Mouse (Mus musculus) mesoderm, embryonic 11.5 days (tissue): ENCODE measurements around the gene Senp7.
"Not testable (repeated sequence)": the region's sequence is repeated elsewhere in the genome, so short reads cannot be mapped to it uniquely, and the experiment has no call there.

Source experiments
- DNase-seq: peaks from one replicate; pipeline ENCODE4 v3.0.0-alpha.2; 2012; ENCODE audit warnings: low read depth, low spot score

Gene Senp7

DNA sequence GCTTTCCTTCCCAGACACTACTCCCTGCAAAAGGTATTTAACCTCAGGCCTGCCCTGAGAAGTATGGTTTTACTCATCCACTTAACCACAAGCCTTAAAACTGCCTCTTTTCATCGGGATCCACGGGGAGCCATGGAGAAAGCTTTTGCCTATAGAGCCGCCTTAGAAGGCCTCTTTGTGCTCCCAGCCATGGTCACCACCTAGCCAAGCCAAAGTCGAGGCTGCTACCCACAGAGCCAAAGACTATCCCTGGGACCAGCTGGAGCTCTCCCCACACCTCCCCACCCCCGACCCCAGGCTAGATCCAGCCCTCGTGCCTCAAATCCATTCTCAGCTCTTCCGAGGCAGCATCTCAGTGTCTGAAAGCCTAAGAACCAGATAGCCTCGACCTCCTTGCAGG, 18.0 kb downstream of the Senp7 start:
- DNase-seq = no peak

DNA sequence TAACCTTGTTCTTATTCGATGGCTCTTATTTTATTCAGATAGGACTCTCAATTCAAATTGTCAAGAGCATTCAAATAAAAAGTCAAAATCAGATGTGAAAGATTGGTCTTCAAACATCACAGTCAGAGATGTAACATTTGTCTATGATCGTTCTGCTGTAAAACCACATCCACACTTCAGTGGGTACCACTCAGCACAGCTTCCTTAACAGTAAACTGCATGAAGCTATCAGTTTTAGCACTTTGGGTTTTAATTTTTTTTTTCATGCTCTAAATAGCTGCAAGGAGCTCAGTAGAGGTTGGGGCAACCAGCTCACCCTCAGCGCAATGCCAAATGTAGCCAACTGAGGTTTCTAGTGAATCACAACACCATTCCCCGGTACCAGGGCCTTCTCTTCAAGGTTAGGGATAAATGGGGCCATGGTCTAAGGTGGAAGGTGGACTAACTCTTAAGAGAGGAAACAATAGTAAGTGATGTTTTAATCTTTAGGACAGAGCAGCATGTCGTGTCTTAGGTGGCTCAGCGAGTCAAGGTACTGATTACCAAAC, 20.5 kb downstream of the Senp7 start:
- no peak for DNase-seq

DNA sequence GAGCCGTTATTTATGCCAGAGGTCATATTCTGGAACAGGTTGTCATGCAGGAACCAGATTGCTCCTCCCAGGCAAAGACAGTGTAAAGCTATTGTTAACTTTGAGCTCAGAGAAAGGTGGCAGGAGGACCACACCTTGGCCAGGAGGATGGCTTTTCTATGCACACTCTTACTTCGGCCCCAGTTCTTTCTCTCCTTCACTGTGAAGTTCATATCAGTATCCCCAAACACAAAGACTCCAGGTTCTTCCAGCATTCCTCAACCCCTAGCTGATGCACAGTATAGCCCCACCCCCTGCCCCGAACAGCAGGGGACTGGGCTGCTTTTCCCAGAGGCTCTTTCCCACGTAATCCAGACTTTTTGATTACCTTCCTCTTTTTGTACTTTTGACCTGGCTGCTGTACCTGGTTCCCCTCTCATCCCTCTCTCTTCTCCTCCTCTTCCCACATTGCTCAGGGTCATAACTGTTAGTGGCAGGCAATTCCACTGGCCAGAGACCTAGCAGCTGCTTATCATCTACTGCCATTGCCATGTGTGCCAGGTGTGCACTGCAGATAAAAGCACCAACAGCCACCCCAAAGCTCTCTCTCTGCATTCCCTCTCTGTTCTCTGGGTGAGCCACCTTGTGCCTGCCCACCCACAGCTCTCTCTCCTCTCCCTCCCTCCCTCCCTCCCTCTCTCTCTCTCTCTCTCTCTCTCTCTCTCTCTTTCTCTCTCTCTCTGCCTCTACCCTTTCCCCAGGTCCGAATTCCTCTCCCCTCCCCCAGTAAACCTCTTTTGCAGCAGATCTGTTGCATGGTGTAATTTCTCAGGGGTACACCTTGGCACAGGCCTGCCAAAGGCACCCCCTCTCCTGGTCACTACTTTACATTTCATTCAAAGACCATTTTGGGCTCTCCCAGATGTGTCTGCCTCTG, 23.4 kb downstream of the Senp7 start:
- no peak for DNase-seq

DNA sequence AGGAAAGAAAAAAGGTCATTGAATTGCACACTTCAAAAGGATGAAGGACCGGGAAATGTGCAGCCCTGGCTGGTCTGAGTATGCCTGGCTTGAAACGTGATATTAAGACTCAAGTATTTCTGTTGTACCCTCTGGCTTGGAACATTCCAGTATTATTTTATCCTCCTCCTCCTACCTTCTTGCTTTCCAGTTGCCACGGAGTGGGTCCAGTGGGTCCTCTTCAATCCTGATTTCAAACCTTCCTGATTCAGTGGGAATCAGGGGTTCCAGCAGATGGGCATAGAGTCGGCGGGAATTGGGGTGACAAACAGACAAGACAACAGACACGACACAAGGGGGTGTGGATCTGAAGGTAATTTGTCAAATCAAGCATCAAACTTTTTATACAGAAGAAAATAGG, 24.4 kb downstream of the Senp7 start:
- DNase-seq = no peak

DNA sequence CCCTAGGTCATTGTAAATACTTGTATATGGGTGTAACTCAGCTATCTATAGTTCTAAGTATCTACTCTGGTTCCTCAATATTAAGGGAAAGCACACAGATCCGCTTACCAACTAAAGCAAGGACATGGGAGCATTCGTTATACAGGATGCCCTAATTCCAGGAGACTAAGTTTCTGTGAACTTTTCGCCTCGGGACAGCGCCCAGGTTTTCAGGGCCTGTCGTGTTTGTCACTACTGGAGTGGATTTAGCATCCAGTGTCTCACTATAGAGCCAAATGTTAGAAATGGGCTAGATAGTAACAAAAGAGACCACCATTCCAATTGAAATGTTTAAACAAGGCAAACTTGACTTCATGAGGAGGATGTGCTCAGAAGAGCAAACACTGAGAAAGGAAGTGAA, 25.0 kb downstream of the Senp7 start:
- not testable (repeated sequence) for DNase-seq

DNA sequence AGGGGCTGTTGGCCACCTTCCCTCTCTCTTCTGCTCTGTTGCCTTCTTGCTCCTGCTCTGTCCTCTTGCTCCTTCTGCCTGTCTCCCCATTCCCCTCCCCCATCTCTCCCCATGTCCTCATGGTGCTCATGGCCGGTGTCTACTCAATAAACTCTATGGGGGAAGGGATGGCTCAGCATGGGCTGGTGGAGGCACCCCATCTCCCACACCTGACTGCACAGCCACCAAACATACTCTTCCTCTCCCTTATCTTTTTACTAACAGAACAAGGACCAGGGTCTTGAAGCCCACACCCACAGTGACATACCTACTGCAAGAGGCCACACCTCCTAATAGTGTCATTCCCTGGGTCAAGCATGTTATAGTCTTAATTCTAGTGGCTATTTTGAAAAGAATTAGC, 26.0 kb downstream of the Senp7 start:
- DNase-seq = no peak

DNA sequence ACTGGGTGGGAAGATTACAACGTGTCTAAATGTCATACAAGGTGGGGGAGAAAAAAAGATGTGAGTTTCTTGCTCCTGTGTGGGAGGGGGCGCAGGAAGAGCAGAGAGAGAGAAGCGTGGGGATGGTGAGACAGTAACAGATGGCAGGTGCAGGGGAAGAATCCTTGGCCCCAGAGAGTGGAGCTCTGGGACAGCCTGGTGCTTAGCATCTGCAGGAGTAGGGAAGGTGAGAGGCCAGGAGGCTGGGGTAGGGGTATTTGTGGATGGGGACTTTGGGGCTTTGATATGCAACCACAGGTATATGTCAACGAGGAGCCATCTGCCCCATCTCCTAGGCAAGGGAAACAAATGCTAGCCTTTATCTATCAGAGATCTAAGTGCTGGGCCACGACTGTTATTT, 26.4 kb downstream of the Senp7 start:
- no peak for DNase-seq

DNA sequence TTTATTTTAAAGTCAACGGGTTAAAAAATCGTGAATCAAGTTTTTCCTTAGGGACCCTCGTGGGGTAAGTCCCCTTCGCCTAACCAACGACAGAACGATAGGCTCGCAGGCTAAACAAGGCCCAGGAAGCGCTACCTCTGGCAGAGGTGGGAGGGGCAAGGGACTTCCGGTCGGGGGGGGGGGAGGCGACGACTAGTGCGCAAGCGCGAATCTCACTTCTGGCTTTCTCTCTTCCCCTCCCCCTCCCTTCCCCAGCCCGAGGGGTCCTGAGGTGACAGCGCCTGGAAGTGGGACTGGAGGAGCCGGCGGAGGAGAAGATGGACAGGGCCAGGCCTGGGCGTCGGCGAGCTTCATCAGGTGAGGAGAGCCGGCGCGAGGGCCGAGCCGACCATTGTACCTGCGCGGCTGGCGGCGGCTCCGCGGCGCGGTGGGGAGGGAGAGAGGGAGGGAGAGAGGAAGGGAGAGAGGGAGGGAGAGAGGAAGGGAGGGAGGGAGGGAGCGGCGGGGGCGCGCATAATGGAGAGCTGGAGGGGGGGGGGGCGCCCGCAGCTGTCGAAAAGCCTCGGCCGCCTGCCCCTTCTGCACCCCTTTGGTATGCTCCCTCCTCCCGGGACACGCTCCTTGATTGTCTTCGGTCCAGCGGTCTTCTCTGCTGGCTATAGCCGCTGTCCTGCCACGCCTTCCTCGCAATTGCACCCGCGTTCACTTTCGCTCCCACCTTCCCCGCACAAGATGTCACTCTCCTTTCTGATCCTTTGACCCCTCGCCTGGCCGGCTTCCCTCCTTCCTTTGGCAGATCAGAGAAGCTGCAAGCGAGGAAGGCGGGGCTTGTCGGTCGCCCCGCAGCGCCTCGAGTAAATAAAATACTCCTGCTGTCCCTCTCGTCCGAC, 27.3 kb downstream of the Senp7 start:
- peak; percentile 93 for DNase-seq

DNA sequence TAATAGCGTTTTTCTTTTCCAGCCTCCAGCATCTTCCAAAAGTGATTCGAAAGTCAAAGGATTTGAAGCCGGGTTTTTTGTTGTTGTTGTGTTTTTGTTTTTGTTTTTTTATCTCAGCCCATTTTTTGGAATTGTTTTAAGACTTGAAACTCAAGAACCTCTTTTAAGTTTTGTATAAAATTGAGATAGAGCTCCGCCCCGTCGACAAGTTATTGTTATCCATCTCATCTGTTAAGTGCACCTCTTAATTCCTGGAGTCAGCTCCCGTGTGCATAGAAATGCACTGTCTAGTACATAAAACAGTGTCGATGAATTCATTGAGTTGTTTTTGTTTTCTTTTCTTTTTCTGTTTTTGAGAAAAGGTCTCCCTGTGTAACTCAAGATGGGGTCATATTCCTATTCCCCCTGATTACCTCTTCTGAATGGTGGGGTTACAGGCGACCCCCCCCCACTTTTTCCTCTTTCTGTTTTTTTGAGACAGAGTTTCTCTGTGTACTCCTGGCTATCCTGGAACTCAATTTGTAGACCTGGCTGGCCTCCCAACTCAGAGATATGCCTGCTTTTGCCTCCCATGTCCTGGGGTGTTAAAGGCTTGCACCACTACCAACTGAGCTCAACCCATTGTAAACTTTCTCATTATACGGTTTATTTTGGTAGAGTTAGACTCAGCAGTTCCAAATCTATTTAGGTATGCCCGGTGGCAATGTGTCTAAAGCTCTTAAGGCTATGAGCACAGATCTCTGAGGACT, 28.2 kb downstream of the Senp7 start:
- DNase-seq = no peak

DNA sequence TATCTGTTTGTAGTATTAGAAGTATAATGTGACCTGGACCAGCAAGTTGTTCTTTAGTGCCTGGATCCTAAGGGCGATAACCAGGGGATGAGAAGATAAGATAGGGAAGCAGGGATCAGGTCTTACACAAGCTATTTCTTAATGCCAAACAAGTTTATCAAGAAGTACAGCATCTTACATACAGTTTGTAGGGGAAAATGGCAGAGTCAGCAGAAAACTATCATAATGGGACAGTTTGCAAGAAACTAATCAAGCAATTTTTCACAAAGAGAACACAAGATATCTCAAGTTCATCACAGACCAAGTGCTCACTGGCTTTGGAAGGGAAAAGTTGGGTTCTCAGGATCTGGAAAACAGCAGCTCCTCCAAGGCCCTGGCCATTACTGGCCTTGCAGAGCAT, 31.3 kb downstream of the Senp7 start:
- no peak for DNase-seq

DNA sequence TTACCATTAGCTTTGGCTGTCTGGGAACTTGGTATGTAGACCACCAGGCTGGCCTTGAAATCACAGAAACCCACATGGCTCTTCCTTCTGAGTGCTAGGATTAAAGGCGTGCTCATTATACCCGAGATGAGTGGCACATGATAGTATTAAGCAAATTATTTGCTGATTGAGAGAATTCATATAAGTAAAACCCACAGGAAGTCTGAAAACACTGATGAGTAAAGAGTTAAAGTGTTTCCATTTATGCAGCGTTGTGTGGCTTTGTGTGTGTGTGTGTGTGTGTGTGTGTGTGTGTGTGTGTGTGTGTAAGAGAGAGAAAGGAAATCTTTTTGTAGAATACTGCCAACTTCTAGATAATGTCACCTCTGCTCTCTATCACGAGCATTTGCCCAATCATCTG, 33.6 kb downstream of the Senp7 start:
- DNase-seq = no peak

DNA sequence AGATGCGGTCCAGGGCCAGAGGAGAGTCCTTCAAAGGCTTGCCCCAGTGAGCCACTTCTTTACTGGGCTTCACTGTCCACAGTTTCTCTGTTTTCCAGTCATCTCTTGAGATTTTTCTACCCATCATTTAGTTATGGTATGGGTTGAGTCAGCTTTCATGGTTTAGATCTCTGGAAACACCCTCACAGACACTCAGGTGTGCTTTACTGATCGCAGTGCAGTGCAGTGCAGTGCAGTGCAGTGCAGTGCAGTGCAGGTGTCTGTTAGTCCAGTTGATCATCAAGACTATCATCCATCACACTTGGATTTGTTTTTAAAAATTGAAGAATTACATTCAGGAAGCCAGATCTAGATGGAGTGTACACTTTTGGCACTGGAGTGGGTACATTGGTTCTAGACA, 38.2 kb downstream of the Senp7 start:
- DNase-seq = no peak

DNA sequence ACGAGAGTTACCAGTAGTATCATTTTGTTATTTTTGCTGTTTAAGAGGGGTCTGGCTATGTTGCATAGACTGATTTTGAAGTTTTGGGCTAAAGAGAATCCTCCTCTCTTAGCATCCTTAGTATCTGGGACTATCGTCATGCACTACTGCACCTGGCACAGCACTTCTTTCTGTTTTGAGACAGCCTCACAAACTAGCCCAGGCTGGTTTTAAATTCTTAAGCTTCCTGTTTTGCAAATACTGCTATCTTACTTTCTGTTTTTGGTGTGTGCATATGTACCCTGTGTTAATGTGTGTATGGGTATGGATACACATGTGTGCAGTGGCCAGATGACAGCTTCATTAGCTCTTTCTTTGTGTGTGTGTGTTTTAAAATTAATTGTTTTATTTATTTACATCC, 42.2 kb downstream of the Senp7 start:
- DNase-seq = no peak

DNA sequence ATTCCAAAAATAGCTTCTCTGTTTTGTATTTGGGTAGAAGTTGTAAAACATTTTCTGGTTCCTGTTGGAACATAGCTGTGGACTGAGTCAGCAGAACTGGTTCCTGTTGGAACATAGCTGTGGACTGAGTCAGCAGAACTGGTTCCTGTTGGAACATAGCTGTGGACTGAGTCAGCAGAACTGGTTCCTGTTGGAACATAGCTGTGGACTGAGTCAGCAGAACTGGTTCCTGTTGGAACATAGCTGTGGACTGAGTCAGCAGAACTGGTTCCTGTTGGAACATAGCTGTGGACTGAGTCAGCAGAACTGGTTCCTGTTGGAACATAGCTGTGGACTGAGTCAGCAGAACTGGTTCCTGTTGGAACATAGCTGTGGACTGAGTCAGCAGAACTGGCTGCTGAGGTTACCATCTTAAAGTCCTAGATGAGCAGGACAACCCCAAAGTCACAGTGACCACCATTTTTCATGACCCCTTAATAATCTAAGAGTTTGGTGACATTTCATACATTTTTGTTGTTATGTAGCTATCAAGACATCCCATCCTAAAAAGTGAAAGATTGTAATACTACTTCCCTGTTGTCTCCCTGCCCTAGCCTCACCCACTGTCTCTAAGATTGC, 48.4 kb downstream of the Senp7 start:
- DNase-seq = not testable (repeated sequence)

DNA sequence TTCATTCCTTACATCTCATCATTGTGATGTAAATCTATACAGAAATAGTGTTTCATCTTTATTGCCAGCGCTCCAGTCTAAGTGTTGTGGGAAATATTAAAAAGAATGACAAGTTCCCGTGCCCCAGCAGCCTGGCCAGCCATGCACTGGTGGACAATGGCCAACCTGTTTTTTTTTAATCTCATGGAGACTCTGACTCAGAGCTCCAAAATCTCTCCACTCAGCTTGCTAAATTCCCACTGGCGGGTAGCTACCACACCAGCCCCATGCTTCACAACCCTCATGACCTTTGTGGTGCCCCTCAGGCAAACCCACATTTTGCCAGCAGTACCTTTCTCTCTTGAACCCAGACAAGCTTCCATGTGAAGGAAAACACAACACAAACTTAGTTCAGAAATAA, 67.6 kb downstream of the Senp7 start:
- DNase-seq = no peak

DNA sequence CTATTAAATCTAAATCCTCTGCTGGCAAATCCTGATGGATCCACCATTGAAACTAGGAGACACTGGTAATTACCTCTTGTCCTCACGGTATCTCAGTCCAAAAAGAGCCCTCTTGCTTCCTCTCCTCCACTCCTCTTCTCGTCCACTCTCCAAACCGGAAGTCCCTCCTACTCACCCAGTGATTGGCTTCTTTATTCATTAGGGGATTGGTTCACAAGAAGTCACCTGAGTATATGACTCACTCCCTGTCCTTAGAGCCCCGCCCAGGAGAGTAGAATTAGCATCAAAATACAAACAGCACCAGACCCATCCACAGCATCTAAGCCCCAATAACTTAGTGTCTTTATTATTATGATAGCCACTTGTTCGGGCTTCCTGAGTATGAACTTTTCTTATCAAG, 68.0 kb downstream of the Senp7 start:
- DNase-seq = no peak

DNA sequence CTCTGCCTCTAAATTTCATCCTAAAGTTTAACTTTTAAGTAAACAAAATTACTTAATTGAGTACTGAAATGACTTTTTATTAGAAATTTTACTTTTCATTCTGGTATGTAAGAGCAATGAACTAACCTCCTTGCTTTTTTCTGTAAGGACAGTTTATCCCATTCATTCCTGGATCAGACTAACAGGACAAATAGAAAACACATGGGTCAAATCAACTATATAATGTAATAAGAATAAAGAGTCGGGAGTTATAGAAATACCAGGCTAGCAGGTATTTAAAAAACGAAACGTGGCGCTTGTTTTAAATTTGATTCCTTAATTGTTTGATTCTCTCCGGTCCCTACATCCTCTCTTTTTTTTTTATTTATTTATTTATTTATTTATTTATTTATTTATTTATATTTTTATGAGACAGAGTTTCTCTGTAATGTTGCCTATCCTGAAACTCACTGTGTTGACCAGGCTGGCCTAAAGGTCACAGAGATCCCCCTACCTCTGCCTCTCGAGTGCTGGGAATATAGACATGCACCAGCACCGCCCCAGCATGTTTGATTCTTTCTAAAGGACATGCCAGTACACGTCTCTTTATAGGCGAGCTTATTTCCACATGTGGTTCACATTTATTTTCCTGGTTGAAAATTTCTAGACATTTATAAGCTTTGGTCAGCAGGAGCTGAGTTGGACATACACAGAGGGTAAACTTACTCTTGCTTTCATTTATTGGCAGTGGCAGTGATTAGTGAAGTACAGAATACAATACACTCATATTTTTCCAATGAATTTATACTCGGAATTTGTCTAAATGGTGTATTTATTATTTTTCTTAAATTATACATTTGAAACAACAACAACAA, 69.4 kb downstream of the Senp7 start:
- DNase-seq = no peak

DNA sequence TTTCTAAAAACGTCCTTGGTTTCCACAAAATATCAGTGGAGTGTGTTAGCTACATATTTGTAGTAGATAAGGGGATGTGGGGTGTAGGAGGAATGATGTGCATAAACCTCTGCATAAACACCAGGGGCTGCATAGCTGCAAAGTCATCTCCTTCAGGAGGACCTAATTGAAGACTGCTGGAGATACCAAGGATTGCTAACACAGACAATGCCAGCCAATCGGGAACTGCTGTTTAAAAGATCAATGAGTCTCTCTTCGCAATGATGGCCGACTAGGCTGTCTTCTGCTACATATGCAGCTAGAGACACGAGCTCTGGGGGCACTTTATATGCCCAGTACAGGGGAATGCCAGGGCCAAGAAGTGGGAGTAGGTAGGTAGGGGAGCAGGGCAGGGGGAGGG, 74.4 kb downstream of the Senp7 start:
- no peak for DNase-seq

DNA sequence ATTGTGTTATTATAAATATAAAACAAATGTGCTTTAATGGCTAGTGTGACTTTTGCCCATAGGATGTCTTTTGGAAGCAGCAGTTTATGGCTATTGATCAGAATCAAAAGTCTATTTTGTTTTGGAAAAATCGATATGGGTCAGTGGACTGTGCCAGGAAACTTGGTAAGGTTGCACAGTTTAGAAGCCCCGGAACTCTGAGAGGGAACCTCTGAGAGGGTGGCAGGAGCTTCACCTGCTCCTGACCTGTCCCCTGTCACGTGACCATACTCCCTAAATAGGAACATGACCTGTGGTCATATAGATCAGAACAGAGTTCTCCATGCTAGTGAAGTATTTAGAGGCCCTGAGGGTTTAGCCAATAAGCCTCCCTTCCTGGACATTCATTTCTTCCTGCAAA, 75.9 kb downstream of the Senp7 start:
- DNase-seq = no peak

DNA sequence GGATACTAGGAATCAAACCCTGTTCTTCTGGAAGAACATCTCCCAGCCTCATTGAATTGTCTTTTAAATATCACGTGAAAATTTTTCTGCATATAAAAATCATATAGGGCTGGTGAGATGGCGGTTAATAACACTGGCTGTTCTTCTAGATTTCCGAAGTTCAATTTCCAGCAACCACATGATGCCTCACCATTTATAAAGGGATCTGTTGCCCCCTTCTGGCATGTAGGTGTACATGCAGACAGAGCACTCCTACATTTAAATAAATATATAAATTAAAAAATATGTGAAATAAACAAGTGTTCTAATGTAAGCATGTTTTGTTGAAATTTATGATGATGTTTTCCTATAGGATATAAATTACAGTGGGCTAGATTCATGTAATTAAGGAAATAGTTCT, 83.5 kb downstream of the Senp7 start:
- DNase-seq = peak; percentile 51
